Mouse (Mus musculus) left cerebral cortex, adult 11 months (tissue): ENCODE data around the gene Hist1h2ao.
"Not testable (repeated sequence)": the region's sequence is repeated elsewhere in the genome, so short reads cannot be mapped to it uniquely, and the experiment has no call there.

Source experiments
- DNase-seq: peaks from one replicate; pipeline ENCODE4 v3.0.0; 2022; ENCODE audit warnings: low spot score

Hist1h2ao gene

GRCm38 (mm10) chr13:21811539-21811938, 1.3 kb downstream of the Hist1h2ao start, which contains the start of gene Hist1h4m:
Gene Hist1h4m (plus strand): TSS chr13:21811746.
- DNase-seq: not testable (repeated sequence)

- DNase-seq: not testable (repeated sequence)
Measured at GRCm38 (mm10) chr13:21812092-21812491, 1.8 kb downstream of the Hist1h2ao start.

GRCm38 (mm10) chr13:21820082-21820890, 10.0 kb downstream of the Hist1h2ao start:
- DNase-seq: not testable (repeated sequence)

GRCm38 (mm10) chr13:21828511-21828910, 18.2 kb downstream of the Hist1h2ao start:
- no peak for DNase-seq

GRCm38 (mm10) chr13:21830344-21830743, 20.1 kb downstream of the Hist1h2ao start:
- no peak for DNase-seq

- not testable (repeated sequence) for DNase-seq
Measured at GRCm38 (mm10) chr13:21831418-21832394, 21.4 kb downstream of the Hist1h2ao start, which contains the start of gene Hist1h4n. Gene Hist1h4n (minus strand): TSS chr13:21832196.

- DNase-seq: not testable (repeated sequence)
Measured at GRCm38 (mm10) chr13:21833461-21833860, 23.2 kb downstream of the Hist1h2ao start, which contains the start of the genes Hist1h2ap and Hist1h2br. Gene Hist1h2ap (minus strand): TSS chr13:21833507. Gene Hist1h2br (plus strand): TSS chr13:21833743.

- not testable (repeated sequence) for DNase-seq
Measured at GRCm38 (mm10) chr13:21840508-21840907, 30.2 kb downstream of the Hist1h2ao start.

- DNase-seq: not testable (repeated sequence)
Measured at GRCm38 (mm10) chr13:21846356-21846755, 36.1 kb downstream of the Hist1h2ao start.

- no peak for DNase-seq
Measured at GRCm38 (mm10) chr13:21847883-21848282, 37.6 kb downstream of the Hist1h2ao start.

- not testable (repeated sequence) for DNase-seq
Measured at GRCm38 (mm10) chr13:21850696-21851095, 40.4 kb downstream of the Hist1h2ao start.

GRCm38 (mm10) chr13:21852215-21852945, 42.1 kb downstream of the Hist1h2ao start:
- DNase-seq: no peak

- DNase-seq: peak; percentile 64
Measured at GRCm38 (mm10) chr13:21855146-21855545, 44.9 kb downstream of the Hist1h2ao start.

GRCm38 (mm10) chr13:21855698-21856162, 45.5 kb downstream of the Hist1h2ao start:
- DNase-seq: peak; percentile 51
